Mouse (Mus musculus) bone marrow macrophage, adult 2 months (primary cell): ENCODE measurements around the gene H3f3a.

Experiments used
- CTCF ChIP-seq: IDR thresholded peaks from 2 replicates; pipeline ENCODE4 v1.5.1; 2012; ENCODE audit warnings: low read depth, mild to moderate bottlenecking, low read length, moderate library complexity
- POLR2A ChIP-seq: IDR thresholded peaks from 2 replicates; pipeline ENCODE4 v1.6.1; 2012; ENCODE audit warnings: mild to moderate bottlenecking, low read depth, low read length, borderline replicate concordance

- no peak for TF ChIP-seq POLR2A
- no peak for TF ChIP-seq CTCF
Measured at GRCm38 (mm10) chr1:180799253-180799652, 14.5 kb downstream of the H3f3a start.
